Mouse (Mus musculus) CH12.LX (cell line): Measurements from ENCODE around the gene Rabgap1l. TPM values are rescaled to one million over a fixed set of nuclear protein-coding genes. Genes with fewer than 3 reads are reported as not detected.

ENCODE experiments used
- DNase-seq: peaks from one replicate; pipeline ENCODE4 v3.0.0-alpha.2; 2013; ENCODE audit errors: extremely low read depth
- H3K27ac ChIP-seq: 2 replicates; pipeline ENCODE4 v1.5.1; 2012; ENCODE audit warnings: low read depth, mild to moderate bottlenecking, control low read depth, moderate library complexity; ENCODE audit not compliant: insufficient read depth
- H3K27me3 ChIP-seq: replicated peaks from 2 replicates; pipeline ENCODE3; 2012; ENCODE audit warnings: inconsistent platforms
- H3K36me3 ChIP-seq, 2 experiments: replicated peaks in 1 of 2; 2 replicates each; pipeline versions ENCODE3 to v1.6.1; 2012; ENCODE audit warnings: inconsistent platforms in 1 of 2, low read length in 1 of 2, mild to moderate bottlenecking in 1 of 2, mixed read lengths in 1 of 2, moderate library complexity in 1 of 2; ENCODE audit not compliant: control insufficient read depth in 1 of 2, insufficient read depth in 1 of 2
- H3K4me1 ChIP-seq, 2 experiments: 2 replicates each; pipeline ENCODE4 v1.6.1; 2012; ENCODE audit warnings: inconsistent platforms in 1 of 2, moderate library complexity in 1 of 2; ENCODE audit not compliant: insufficient read depth in 2 of 2, control insufficient read depth in 1 of 2
- H3K4me2 ChIP-seq: 2 replicates; pipeline ENCODE4 v1.6.1; 2012; ENCODE audit warnings: low read depth, mild to moderate bottlenecking, control low read depth; ENCODE audit not compliant: poor library complexity, insufficient read depth, severe bottlenecking
- H3K4me3 ChIP-seq, 3 experiments: fragments of 150-350 bp in 1 of 3; sonication (generic) in 1 of 3; replicated peaks in 1 of 3; 2 replicates each; pipeline versions ENCODE3 to v1.5.1; 2011 to 2012; ENCODE audit warnings: low read depth in 2 of 3, low read length in 2 of 3, mild to moderate bottlenecking in 2 of 3, moderate library complexity in 2 of 3, control low read depth in 1 of 3, improper control_type of control experiment in 1 of 3, inconsistent platforms in 1 of 3, mixed read lengths in 1 of 3; ENCODE audit not compliant: poor library complexity in 1 of 3
- H3K79me2 ChIP-seq: replicated peaks from 2 replicates; pipeline ENCODE4 v1.6.1; 2012; ENCODE audit warnings: mild to moderate bottlenecking, moderate library complexity; ENCODE audit not compliant: control insufficient read depth, poor library complexity, insufficient read depth, severe bottlenecking; ENCODE audit errors: extremely low read depth
- H3K9ac ChIP-seq: 2 replicates; pipeline ENCODE4 v1.6.1; 2012; ENCODE audit warnings: low read depth, mild to moderate bottlenecking, control low read depth, moderate library complexity; ENCODE audit not compliant: insufficient read depth
- H3K9me3 ChIP-seq: replicated peaks from 2 replicates; pipeline ENCODE3; 2012; ENCODE audit warnings: low read length, inconsistent platforms, mixed read lengths
- CHD1 ChIP-seq: IDR thresholded peaks from 2 replicates; pipeline ENCODE4 v1.6.1; 2012; ENCODE audit warnings: low read depth, low read length, improper control_type of control experiment, inconsistent platforms
- CHD2 ChIP-seq: IDR thresholded peaks from 2 replicates; pipeline ENCODE4 v1.6.1; 2011; ENCODE audit warnings: low read length, improper control_type of control experiment
- E2F4 ChIP-seq: IDR thresholded peaks from 2 replicates; pipeline ENCODE4 v1.6.1; 2011; ENCODE audit warnings: low read depth, low read length, improper control_type of control experiment; ENCODE audit not compliant: insufficient replicate concordance
- HCFC1 ChIP-seq: IDR thresholded peaks from 2 replicates; pipeline ENCODE4 v1.6.1; 2012; ENCODE audit warnings: low read depth, mild to moderate bottlenecking, inconsistent platforms, low read length, improper control_type of control experiment
- IRF4 ChIP-seq: IDR thresholded peaks from 2 replicates; pipeline ENCODE4 v1.6.1; 2014; ENCODE audit warnings: low read depth, mild to moderate bottlenecking, inconsistent platforms, low read length, improper control_type of control experiment
- JUN ChIP-seq: IDR thresholded peaks from 2 replicates; pipeline ENCODE4 v1.6.1; 2011; ENCODE audit warnings: low read depth, mild to moderate bottlenecking, low read length, improper control_type of control experiment, moderate library complexity; ENCODE audit not compliant: insufficient read depth
- JUND ChIP-seq: conservative IDR thresholded peaks from 2 replicates; pipeline ENCODE4 v1.6.1; 2011; ENCODE audit warnings: low read depth, low read length, improper control_type of control experiment
- MAFK ChIP-seq: IDR thresholded peaks from 2 replicates; pipeline ENCODE4 v1.6.1; 2011; ENCODE audit warnings: low read length, improper control_type of control experiment; ENCODE audit not compliant: insufficient replicate concordance
- MAZ ChIP-seq: IDR thresholded peaks from 2 replicates; pipeline ENCODE4 v1.6.1; 2012; ENCODE audit warnings: low read depth, mild to moderate bottlenecking, inconsistent platforms, low read length, improper control_type of control experiment, moderate library complexity
- MEF2A ChIP-seq: IDR thresholded peaks from 2 replicates; pipeline ENCODE4 v1.6.1; 2014; ENCODE audit warnings: low read depth, mild to moderate bottlenecking, inconsistent platforms, low read length, improper control_type of control experiment, borderline replicate concordance
- MXI1 ChIP-seq: IDR thresholded peaks from 2 replicates; pipeline ENCODE4 v1.6.1; 2011; ENCODE audit warnings: mild to moderate bottlenecking, low read depth, low read length, improper control_type of control experiment
- MYC ChIP-seq: IDR thresholded peaks from 2 replicates; pipeline ENCODE4 v1.6.1; 2011; ENCODE audit warnings: low read depth, mild to moderate bottlenecking, improper control_type of control experiment, low read length
- NELFE ChIP-seq: IDR thresholded peaks from 2 replicates; pipeline ENCODE4 v1.6.1; 2011; ENCODE audit warnings: low read depth, low read length, improper control_type of control experiment
- NRF1 ChIP-seq: IDR thresholded peaks from 2 replicates; pipeline ENCODE4 v1.6.1; 2014; ENCODE audit warnings: low read depth, mild to moderate bottlenecking, inconsistent platforms, low read length, improper control_type of control experiment, moderate library complexity
- POLR2A ChIP-seq: IDR thresholded peaks from 2 replicates; pipeline ENCODE4 v1.6.1; 2011; ENCODE audit warnings: low read depth, mild to moderate bottlenecking, improper control_type of control experiment, low read length
- RAD21 ChIP-seq: IDR thresholded peaks from 2 replicates; pipeline ENCODE4 v1.6.1; 2011; ENCODE audit warnings: low read depth, mild to moderate bottlenecking, low read length, improper control_type of control experiment, moderate library complexity
- RCOR1 ChIP-seq: conservative IDR thresholded peaks from 2 replicates; pipeline ENCODE4 v1.6.1; 2012; ENCODE audit warnings: low read depth, mild to moderate bottlenecking, inconsistent platforms, low read length, improper control_type of control experiment
- SIN3A ChIP-seq: IDR thresholded peaks from 2 replicates; pipeline ENCODE4 v1.6.1; 2012; ENCODE audit warnings: low read length, improper control_type of control experiment, inconsistent platforms
- UBTF ChIP-seq: IDR thresholded peaks from 2 replicates; pipeline ENCODE4 v1.6.1; 2012; ENCODE audit warnings: low read depth, mild to moderate bottlenecking, inconsistent platforms, low read length, improper control_type of control experiment, moderate library complexity
- USF1 ChIP-seq: IDR thresholded peaks from 2 replicates; pipeline ENCODE4 v1.6.1; 2014; ENCODE audit warnings: low read depth, mild to moderate bottlenecking, inconsistent platforms, low read length, improper control_type of control experiment
- USF2 ChIP-seq: conservative IDR thresholded peaks from 2 replicates; pipeline ENCODE4 v1.6.1; 2011; ENCODE audit warnings: low read depth, low read length, improper control_type of control experiment
- ZC3H11A ChIP-seq: IDR thresholded peaks from 2 replicates; pipeline ENCODE4 v1.6.1; 2012; ENCODE audit warnings: low read depth, mild to moderate bottlenecking, inconsistent platforms, low read length, improper control_type of control experiment
- ZMIZ1 ChIP-seq: IDR thresholded peaks from 2 replicates; pipeline ENCODE4 v1.6.1; 2012; ENCODE audit warnings: low read depth, mild to moderate bottlenecking, inconsistent platforms, low read length, improper control_type of control experiment
- ZNF384 ChIP-seq: IDR thresholded peaks from 2 replicates; pipeline ENCODE4 v1.6.1; 2012; ENCODE audit warnings: low read depth, low read length, improper control_type of control experiment, inconsistent platforms
- dilution Hi-C: fragments of 300-500 bp; cut with MboI; formaldehyde crosslinking; loops from 2 replicates; pipeline ENCODE4 v1.14.3; 2020; ENCODE audit warnings: low sequenced_read_pairs; ENCODE audit not compliant: extremely low pct_unique_long_range_greater_than_20kb, extremely low pct_ligation_motif_present
- in situ Hi-C: fragments of 300-500 bp; cut with MboI; formaldehyde crosslinking; loops from 3 replicates; pipeline ENCODE4 v1.14.3; 2019; ENCODE audit warnings: low sequenced_read_pairs, low pct_ligation_motif_present, low pct_unique_long_range_greater_than_20kb, mixed read lengths
- polyA plus RNA-seq: library from polyadenylated mRNA; unstranded; fragments of >175 nt; gene quantifications from 2 replicates; pipeline ENCODE4 v1.2.1, GENCODE M21; 2012; ENCODE audit warnings: low read depth; ENCODE audit not compliant: insufficient read length
- total RNA-seq, 2 experiments: library from RNA; depleted of rRNA; stranded (reverse); fragments of 300-350 nt in 1 of 2; fragments of >200 nt in 1 of 2; gene quantifications; 2 replicates each; pipeline ENCODE4 v1.2.3; 2012 to 2014

Rabgap1l gene
- total and polyA plus RNA-seq, 3 experiments, result 84.0 to 109 (median 85.6) TPM

- TF ChIP-seq ZC3H11A (no peak), ZMIZ1 (peak; percentile 30; the same call in 1 of the 2 replicates)
- TF ChIP-seq, all 38 proteins: peak for 23
Measured at GRCm38 (mm10) chr1:160212703-160213669, 580.0 kb downstream of the Rabgap1l start, which contains the start of gene Cacybp (continued).

- Histone ChIP-seq H3K9ac (peak overlapping the region; percentile 81), H3K4me2 (no peak overlapping the region), H3K79me2 (peaks cover 44% of the 10 kb centered on the region), H3K9me3 (no peaks in the 10 kb centered on the region), H3K4me1 (peaks cover 0 to 27% of the 10 kb centered on the region in 2 experiments; a peak in 3 of 4 replicates), H3K27me3 (no peaks in the 10 kb centered on the region), H3K27ac (peak overlapping the region; percentile 68), H3K4me3 (peak overlapping the region; percentile 78 to 94 (median 92)), H3K36me3 (peaks cover 3 to 17% of the 10 kb centered on the region in 2 experiments)
- dilution Hi-C loops (no loop called here), in situ Hi-C loops (loop anchor here (25.0 kb wide), 1 partner anchor 525 kb away; no protein-coding TSS in a partner anchor)
- DNase-seq, result peak; percentile 27
- TF ChIP-seq CHD1 (no peak), SIN3A (peak; percentile 34; the same call in 1 of the 2 replicates), RCOR1 (0 out of 2 replicates have a peak, but pooled peaks have one; percentile 27), NELFE (no peak), UBTF (no peak), IRF4 (no peak; the same call in 1 of the 2 replicates)
Measured at GRCm38 (mm10) chr1:160212123-160212691, 580.8 kb downstream of the Rabgap1l start.

DNA sequence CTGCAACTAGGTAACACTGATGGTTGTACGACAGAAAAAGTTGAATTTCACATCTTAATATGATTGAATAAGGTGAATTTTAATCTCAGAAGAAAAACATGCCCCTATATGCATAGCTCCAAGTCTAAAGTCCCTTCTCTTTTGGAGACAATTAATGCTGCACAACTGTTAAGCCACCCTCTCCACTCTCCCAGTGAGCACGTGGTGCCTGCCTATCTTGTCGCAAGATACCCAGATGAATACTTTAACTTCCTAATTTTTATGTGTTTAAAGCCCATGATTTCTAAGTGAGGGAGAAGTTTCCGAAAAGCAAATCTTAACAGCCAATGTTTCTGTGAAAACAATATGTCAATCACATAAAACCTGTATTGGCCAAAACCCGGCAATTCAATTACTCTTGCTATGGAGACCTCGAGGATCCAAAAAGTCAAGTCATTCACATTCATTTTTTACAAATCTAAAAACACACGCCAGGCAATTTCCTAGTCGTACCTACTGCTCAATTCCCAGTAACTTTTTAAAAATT lies 581.4 kb downstream of the Rabgap1l start:
- Histone ChIP-seq H3K4me1 (peaks cover 0 to 27% of the 10 kb centered on the region in 2 experiments; a peak in 3 of 4 replicates), H3K9me3 (no peaks in the 10 kb centered on the region), H3K36me3 (peaks cover 4 to 22% of the 10 kb centered on the region in 2 experiments), H3K27me3 (no peaks in the 10 kb centered on the region), H3K4me2 (peak overlapping the region; percentile 97), H3K9ac (peak overlapping the region; percentile 81), H3K79me2 (peaks cover 49% of the 10 kb centered on the region), H3K4me3 (peak overlapping the region; percentile 78 to 94 (median 92)), H3K27ac (no peak overlapping the region)
- no peak for DNase-seq
- in situ Hi-C loops (loop anchor here (25.0 kb wide), 1 partner anchor 526 kb away; no protein-coding TSS in a partner anchor), dilution Hi-C loops (no loop called here)
- no peak for TF ChIP-seq CHD1
- TF ChIP-seq NRF1, result no peak
- no peak for TF ChIP-seq JUN
- no peak for TF ChIP-seq POLR2A
- TF ChIP-seq MYC, result peak; percentile 95
- no peak for TF ChIP-seq ZC3H11A
- peak; percentile 29 for TF ChIP-seq USF1
- no peak for TF ChIP-seq USF2
- no peak for TF ChIP-seq ZMIZ1
- 0 out of 2 replicates have a peak, but pooled peaks have one; percentile 37 for TF ChIP-seq E2F4
- TF ChIP-seq MEF2A, result no peak
- peak; percentile 41; the same call in 1 of the 2 replicates for TF ChIP-seq HCFC1
- TF ChIP-seq IRF4, result no peak
- no peak for TF ChIP-seq CHD2
- TF ChIP-seq MAFK, result no peak
- no peak for TF ChIP-seq MAZ
- TF ChIP-seq MXI1, result peak; percentile 89
- no peak for TF ChIP-seq ZNF384
- TF ChIP-seq SIN3A, result peak; percentile 39; the same call in 1 of the 2 replicates
- TF ChIP-seq RAD21, result no peak
- no peak for TF ChIP-seq JUND
